Mouse (Mus musculus): ENCODE data around the gene Mto1. TPM values are rescaled to one million over a fixed set of nuclear protein-coding genes. Genes with fewer than 3 reads are reported as not detected.

Gene Mto1
- polyA plus RNA-seq (2015; fragmentation: Illumina TruSeq; extraction: RNeasy Lipid Tissue Mini Kit (QIAGEN cat#74804); ENCODE audit: low read depth, low replicate concordance) = 23.0 TPM

GRCm38 (mm10) chr9:78447973-78448873, at the start of gene Mto1, which contains the start of gene Gm17324:
Mto1 (plus strand) TSS chr9:78448208.
Gm17324 (minus strand) TSS chr9:78448786.

GRCm38 (mm10) chr9:78442579-78443392, 5.2 kb upstream of the Mto1 start, which contains the start of gene Cgas:
Cgas (minus strand) TSS chr9:78443237.

GRCm38 (mm10) chr9:78488890-78489420, 40.9 kb downstream of the Mto1 start, which contains the start of gene Eef1a1:
Eef1a1 (minus strand) TSS chr9:78489151.

Other genes with a start within 250 kb of the Mto1 start
- gene Gsta1, start 217.6 kb upstream of the Mto1 start, polyA plus RNA-seq (2015; fragmentation: Illumina TruSeq; extraction: RNeasy Lipid Tissue Mini Kit (QIAGEN cat#74804); ENCODE audit: low read depth, low replicate concordance) = not detected
- not detected for gene Gm3776, start 191.1 kb upstream of the Mto1 start, polyA plus RNA-seq (2015; fragmentation: Illumina TruSeq; extraction: RNeasy Lipid Tissue Mini Kit (QIAGEN cat#74804); ENCODE audit: low read depth, low replicate concordance)
- gene Gm10639, start 158.3 kb upstream of the Mto1 start, polyA plus RNA-seq (2015; fragmentation: Illumina TruSeq; extraction: RNeasy Lipid Tissue Mini Kit (QIAGEN cat#74804); ENCODE audit: low read depth, low replicate concordance) = not detected
- gene Omt2a, start 133.4 kb upstream of the Mto1 start, polyA plus RNA-seq (2015; fragmentation: Illumina TruSeq; extraction: RNeasy Lipid Tissue Mini Kit (QIAGEN cat#74804); ENCODE audit: low read depth, low replicate concordance) = not detected
- gene Omt2b, start 120.6 kb upstream of the Mto1 start, polyA plus RNA-seq (2015; fragmentation: Illumina TruSeq; extraction: RNeasy Lipid Tissue Mini Kit (QIAGEN cat#74804); ENCODE audit: low read depth, low replicate concordance) = not detected
- gene Gsta2, start 92.4 kb upstream of the Mto1 start, polyA plus RNA-seq (2015; fragmentation: Illumina TruSeq; extraction: RNeasy Lipid Tissue Mini Kit (QIAGEN cat#74804); ENCODE audit: low read depth, low replicate concordance) = 0.58 TPM
- not detected for gene Dppa5a, start 80.0 kb upstream of the Mto1 start, polyA plus RNA-seq (2015; fragmentation: Illumina TruSeq; extraction: RNeasy Lipid Tissue Mini Kit (QIAGEN cat#74804); ENCODE audit: low read depth, low replicate concordance)
- not detected for gene Ooep, start 69.5 kb upstream of the Mto1 start, polyA plus RNA-seq (2015; fragmentation: Illumina TruSeq; extraction: RNeasy Lipid Tissue Mini Kit (QIAGEN cat#74804); ENCODE audit: low read depth, low replicate concordance)
- gene Ddx43, start 52.4 kb upstream of the Mto1 start, polyA plus RNA-seq (2015; fragmentation: Illumina TruSeq; extraction: RNeasy Lipid Tissue Mini Kit (QIAGEN cat#74804); ENCODE audit: low read depth, low replicate concordance) = 0.33 TPM
- gene Cgas, start 5.0 kb upstream of the Mto1 start, polyA plus RNA-seq (2015; fragmentation: Illumina TruSeq; extraction: RNeasy Lipid Tissue Mini Kit (QIAGEN cat#74804); ENCODE audit: low read depth, low replicate concordance) = 0.58 TPM
- gene Gm17324, start 578 bp downstream of the Mto1 start, polyA plus RNA-seq (2015; fragmentation: Illumina TruSeq; extraction: RNeasy Lipid Tissue Mini Kit (QIAGEN cat#74804); ENCODE audit: low read depth, low replicate concordance) = not detected
- gene Eef1a1, start 40.9 kb downstream of the Mto1 start, polyA plus RNA-seq (2015; fragmentation: Illumina TruSeq; extraction: RNeasy Lipid Tissue Mini Kit (QIAGEN cat#74804); ENCODE audit: low read depth, low replicate concordance) = 4,158 TPM
- gene Slc17a5, start 139.8 kb downstream of the Mto1 start, polyA plus RNA-seq (2015; fragmentation: Illumina TruSeq; extraction: RNeasy Lipid Tissue Mini Kit (QIAGEN cat#74804); ENCODE audit: low read depth, low replicate concordance) = 17.8 TPM
- 1.1 TPM for gene Cd109, start 167.3 kb downstream of the Mto1 start, polyA plus RNA-seq (2015; fragmentation: Illumina TruSeq; extraction: RNeasy Lipid Tissue Mini Kit (QIAGEN cat#74804); ENCODE audit: low read depth, low replicate concordance)